Mouse (Mus musculus) urinary bladder, adult 18-20 months (tissue): ENCODE measurements around the gene Wdr38.

Experiments used
- DNase-seq, 2 experiments: peaks; one replicate each; pipeline ENCODE4 v3.0.0; 2022; ENCODE audit warnings: low spot score in 2 of 2, mixed read lengths in 2 of 2

Gene Wdr38

GRCm38 (mm10) chr2:38997386-38998374 is at the start of gene Wdr38:
TSS of gene Wdr38 (plus strand) at chr2:38997476.
- peak; percentile 82 to 91 for DNase-seq

- no peak for DNase-seq
Measured at GRCm38 (mm10) chr2:38947566-38947965, 49.7 kb upstream of the Wdr38 start.

DNA sequence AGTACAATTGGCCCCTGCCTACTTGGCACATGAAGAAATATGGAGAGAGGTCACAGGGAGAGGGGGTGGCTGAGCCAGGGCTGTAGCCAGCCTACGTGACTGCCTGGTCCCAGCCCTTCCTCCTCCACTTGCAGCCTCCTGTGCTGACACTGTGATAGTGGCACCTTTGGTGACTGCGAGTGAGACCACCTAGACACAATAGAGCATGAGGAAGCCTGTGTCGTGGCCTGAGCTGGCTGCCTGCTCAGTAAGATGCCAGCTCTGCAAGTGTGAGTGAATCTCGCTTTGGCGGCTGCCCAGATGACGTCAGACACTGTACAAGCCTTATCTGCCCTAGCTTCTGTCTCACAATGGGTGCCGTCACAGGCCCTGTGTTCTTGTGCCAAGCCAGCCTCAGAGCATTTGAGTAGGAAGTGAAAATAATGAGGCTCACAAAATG is 47.0 kb upstream of the Wdr38 start:
- peak in 1 of 2 experiments; percentile 50 for DNase-seq

GRCm38 (mm10) chr2:38953152-38953883 is 44.0 kb upstream of the Wdr38 start:
- DNase-seq: peak in 1 of 2 experiments; percentile 25

DNA sequence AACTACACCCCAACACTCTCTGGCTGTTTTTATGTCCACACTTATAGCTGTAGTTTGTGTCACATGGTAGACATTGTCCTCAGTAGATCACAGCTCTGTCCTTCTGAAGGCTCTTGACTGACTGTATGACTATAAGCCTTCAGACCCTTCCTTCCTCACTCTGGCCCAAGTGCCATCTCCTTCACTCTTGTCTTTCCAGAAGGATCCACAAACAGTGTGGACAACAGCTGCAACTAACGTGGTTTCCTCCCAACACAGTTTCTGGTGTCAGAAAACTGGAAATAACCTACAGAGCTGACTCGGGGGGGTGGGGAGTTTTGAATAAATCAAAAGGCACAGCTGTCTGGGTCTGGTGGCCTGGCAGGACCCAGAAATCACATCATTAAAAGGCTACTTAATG is 41.2 kb upstream of the Wdr38 start:
- DNase-seq: no peak

DNA sequence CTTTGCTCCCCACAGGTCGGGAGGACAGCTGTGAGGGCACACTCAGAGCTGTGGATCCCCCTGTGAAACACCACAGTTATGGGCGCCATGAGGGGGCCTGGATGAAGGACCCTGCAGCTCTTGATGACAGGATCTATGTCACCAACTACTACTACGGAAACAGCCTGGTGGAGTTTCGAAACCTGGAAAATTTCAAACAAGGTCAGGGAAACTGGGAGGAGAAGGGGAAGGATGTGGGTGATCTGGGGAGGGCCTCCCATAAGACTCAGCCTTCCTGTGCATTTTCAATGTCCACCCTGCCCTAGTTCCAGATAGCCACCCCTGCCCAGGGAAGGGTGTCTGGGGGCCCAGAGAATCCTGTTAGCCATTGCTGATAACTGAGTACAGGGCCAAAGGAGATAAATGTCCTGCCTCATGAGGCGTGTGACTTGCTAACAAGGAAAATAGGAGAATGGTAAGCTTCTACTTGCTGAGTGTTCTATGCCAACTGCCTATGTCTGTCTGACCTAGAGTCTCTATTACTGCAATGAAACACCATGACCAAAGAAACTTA is 39.5 kb upstream of the Wdr38 start:
- DNase-seq: no peak

- DNase-seq: no peak
Measured at GRCm38 (mm10) chr2:38964198-38964597, 33.1 kb upstream of the Wdr38 start.

GRCm38 (mm10) chr2:38969650-38970049 is 27.6 kb upstream of the Wdr38 start:
- no peak for DNase-seq

DNA sequence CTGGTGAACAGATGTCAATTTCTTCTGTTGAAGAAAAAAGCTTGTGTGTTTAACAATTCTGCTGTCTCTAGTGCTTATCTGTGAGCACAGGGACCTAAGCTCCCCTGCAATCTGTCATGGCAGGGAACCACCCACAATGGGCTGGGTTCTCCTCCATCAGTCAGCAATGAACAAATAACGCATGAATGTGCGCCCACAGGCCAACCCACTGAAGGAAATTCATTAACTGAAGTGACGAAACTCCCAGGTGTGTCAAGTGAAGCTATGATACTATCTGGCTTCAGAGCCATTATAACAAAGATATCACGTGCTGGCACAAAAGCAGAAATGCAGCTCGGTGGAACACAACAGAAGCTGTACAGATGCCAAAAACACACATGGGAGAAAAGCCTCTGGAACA is 27.2 kb upstream of the Wdr38 start:
- DNase-seq: no peak

GRCm38 (mm10) chr2:38973223-38973622 is 24.1 kb upstream of the Wdr38 start:
- DNase-seq: no peak

DNA sequence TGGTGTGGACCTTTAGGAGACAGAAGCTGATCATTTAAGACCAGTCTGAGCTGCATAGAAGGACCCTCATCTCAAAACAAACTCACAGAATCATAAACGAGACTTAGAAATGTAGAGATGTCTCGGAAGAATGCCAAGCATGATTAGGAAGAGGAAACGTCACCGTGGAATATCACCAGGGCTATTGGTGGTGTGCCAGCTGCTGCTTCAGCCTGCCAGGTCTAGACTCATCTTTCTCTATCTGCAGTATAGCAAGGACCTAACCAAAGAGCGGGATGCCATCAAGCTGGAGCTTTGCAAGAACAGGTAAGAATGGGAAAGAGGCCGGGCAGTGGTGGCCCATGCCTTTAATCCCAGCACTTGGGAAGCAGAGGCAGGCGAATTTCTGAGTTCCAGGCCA is 23.6 kb upstream of the Wdr38 start:
- DNase-seq: no peak

GRCm38 (mm10) chr2:38974171-38974570 is 23.1 kb upstream of the Wdr38 start:
- DNase-seq: no peak

- DNase-seq: no peak
Measured at GRCm38 (mm10) chr2:38975181-38975580, 22.1 kb upstream of the Wdr38 start.

- no peak for DNase-seq
Measured at GRCm38 (mm10) chr2:38975941-38976805, 21.1 kb upstream of the Wdr38 start.

DNA sequence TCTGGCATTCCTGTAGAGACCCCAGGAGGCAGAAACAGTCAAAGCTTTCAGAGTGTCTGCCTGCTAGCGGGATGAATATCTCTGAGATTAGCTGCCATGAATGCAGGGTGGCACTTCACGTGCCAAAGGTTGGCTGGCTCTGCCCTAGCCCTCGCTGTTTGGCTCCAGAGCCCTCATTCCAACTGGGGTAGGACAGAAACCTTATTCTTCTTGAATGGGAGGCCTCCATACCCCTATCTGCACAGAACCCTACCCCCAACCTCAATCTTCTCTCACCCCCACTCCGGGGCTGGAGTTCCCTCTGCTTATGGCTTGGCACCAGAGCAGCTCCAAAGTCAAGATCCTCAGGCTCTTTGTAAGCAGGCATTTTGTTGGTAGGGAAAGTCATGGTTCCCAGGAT is 19.4 kb upstream of the Wdr38 start:
- DNase-seq: no peak

GRCm38 (mm10) chr2:38983456-38983855 is 13.8 kb upstream of the Wdr38 start:
- DNase-seq: no peak

DNA sequence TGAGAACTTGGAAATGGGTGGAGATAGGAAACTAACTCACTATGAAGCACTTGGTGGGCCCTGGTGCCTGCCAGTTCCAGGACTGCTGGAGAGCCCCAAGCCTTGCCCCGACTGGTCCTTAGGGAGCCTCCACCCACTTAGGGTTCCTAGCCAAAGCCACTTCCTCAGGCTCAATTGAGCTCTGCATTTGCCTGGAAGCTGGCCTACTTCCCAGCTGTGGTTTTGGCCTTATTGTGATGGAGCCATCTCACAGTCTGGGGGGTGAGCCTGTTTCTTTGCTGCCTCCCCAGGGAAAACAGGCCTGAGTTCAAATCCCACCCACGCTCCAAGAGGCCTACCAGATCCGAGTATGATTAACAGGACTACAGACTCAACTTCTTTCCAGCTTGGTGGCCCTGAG is 10.7 kb upstream of the Wdr38 start:
- no peak for DNase-seq

- no peak for DNase-seq
Measured at GRCm38 (mm10) chr2:38987371-38987770, 9.9 kb upstream of the Wdr38 start.

GRCm38 (mm10) chr2:38987803-38988510 is 9.3 kb upstream of the Wdr38 start:
- peak; percentile 49 to 74 for DNase-seq

GRCm38 (mm10) chr2:38988929-38989328 is 8.3 kb upstream of the Wdr38 start:
- no peak for DNase-seq

DNA sequence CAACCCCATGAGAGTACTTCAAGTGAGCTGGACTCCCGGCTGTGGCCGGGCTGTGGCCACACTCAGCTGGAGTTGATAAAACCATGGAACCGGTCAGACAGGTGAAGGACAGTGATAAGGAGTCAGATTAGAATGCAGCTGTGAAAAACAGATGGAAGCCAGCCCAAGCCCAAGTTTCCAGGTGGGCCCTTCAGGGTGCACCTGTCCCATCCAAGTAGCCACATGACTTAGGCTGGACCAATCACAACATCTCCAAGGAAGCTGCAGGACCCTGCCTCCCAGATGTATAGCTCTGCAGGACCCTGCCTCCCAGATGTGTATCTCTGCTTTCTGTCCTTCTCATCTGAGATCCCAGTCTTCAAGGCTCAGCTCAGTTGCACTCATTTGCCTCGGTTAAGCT is 5.3 kb upstream of the Wdr38 start:
- no peak for DNase-seq
